Mouse (Mus musculus): ENCODE measurements around the gene Slc2a1. TPM values are rescaled to one million over a fixed set of nuclear protein-coding genes. Genes with fewer than 3 reads are reported as not detected.

Slc2a1 gene
- total and polyA plus RNA-seq, 2 experiments from 2014 or later, result 19.7 to 93.0 TPM

GRCm38 (mm10) chr4:119107867-119108266, 644 bp upstream of the Slc2a1 start:
- Histone ChIP-seq H3K4me2 (ENCODE audit: low read depth, low read length) (peak overlapping the region; percentile 89), H3K4me1 (ENCODE audit: control insufficient read depth, insufficient read depth) (peaks cover 51% of the 10 kb centered on the region), H3K9me3 (replicated peaks; ENCODE audit: control insufficient read depth, low read length) (no peaks in the 10 kb centered on the region), H3K36me3 (replicated peaks; ENCODE audit: control insufficient read depth, insufficient read depth, low read length) (no peaks in the 10 kb centered on the region), H3K9ac (replicated peaks; ENCODE audit: low read depth, low read length) (no peak overlapping the region), H3K27me3 (ENCODE audit: control insufficient read depth, insufficient read depth, low read length) (no peaks in the 10 kb centered on the region), H3K4me3 (ENCODE audit: low read depth, low read length) (peak overlapping the region; percentile 92; the same call in 1 of the 2 replicates), H3K27ac (ENCODE audit: low read depth) (peak overlapping the region; percentile 95; the same call in 1 of the 2 replicates)
- 77% methylated on average over 2 of the region's 2 CpGs for WGBS
- no peak for ATAC-seq (ENCODE audit: insufficient read depth, low read depth)
- no peak for TF ChIP-seq CTCF (IDR thresholded peaks at IDR 0.05; ENCODE audit: low read depth)
- no peak for TF ChIP-seq EP300 (IDR thresholded peaks at IDR 0.05; ENCODE audit: low read depth)
- no peak for DNase-seq (ENCODE audit: low spot score)

GRCm38 (mm10) chr4:119109640-119110039, 1.1 kb downstream of the Slc2a1 start:
- peak overlapping the region; percentile 89 for H3K4me2 ChIP-seq (ENCODE audit: low read depth, low read length)
- H3K27ac ChIP-seq (ENCODE audit: low read depth), result peak overlapping the region; percentile 95; the same call in 1 of the 2 replicates
- TF ChIP-seq CTCF (IDR thresholded peaks at IDR 0.05; ENCODE audit: low read depth), result no peak
- no peak for TF ChIP-seq EP300 (IDR thresholded peaks at IDR 0.05; ENCODE audit: low read depth)
- peaks cover 48% of the 10 kb centered on the region for H3K4me1 ChIP-seq (ENCODE audit: control insufficient read depth, insufficient read depth)
- DNase-seq (ENCODE audit: low spot score), result no peak
- ATAC-seq (ENCODE audit: insufficient read depth, low read depth), result no peak
- H3K9ac ChIP-seq (replicated peaks; ENCODE audit: low read depth, low read length), result peak overlapping the region; percentile 60
- no peaks in the 10 kb centered on the region for H3K36me3 ChIP-seq (replicated peaks; ENCODE audit: control insufficient read depth, insufficient read depth, low read length)
- WGBS, result 7% methylated on average over 11 of the region's 11 CpGs
- H3K9me3 ChIP-seq (replicated peaks; ENCODE audit: control insufficient read depth, low read length), result no peaks in the 10 kb centered on the region
- peak overlapping the region; percentile 92 for H3K4me3 ChIP-seq (ENCODE audit: low read depth, low read length)
- no peaks in the 10 kb centered on the region for H3K27me3 ChIP-seq (ENCODE audit: control insufficient read depth, insufficient read depth, low read length)

- Histone ChIP-seq H3K4me3 (ENCODE audit: low read depth, low read length) (peak overlapping the region; percentile 92), H3K9me3 (replicated peaks; ENCODE audit: control insufficient read depth, low read length) (no peaks in the 10 kb centered on the region), H3K27ac (ENCODE audit: low read depth) (no peak overlapping the region), H3K4me2 (ENCODE audit: low read depth, low read length) (peak overlapping the region; percentile 89), H3K9ac (replicated peaks; ENCODE audit: low read depth, low read length) (no peak overlapping the region), H3K4me1 (ENCODE audit: control insufficient read depth, insufficient read depth) (peaks cover 52% of the 10 kb centered on the region), H3K27me3 (ENCODE audit: control insufficient read depth, insufficient read depth, low read length) (no peaks in the 10 kb centered on the region), H3K36me3 (replicated peaks; ENCODE audit: control insufficient read depth, insufficient read depth, low read length) (no peaks in the 10 kb centered on the region)
- TF ChIP-seq CTCF (IDR thresholded peaks at IDR 0.05; ENCODE audit: low read depth) (no peak), EP300 (IDR thresholded peaks at IDR 0.05; ENCODE audit: low read depth) (no peak)
- ATAC-seq (ENCODE audit: insufficient read depth, low read depth) (no peak), DNase-seq (ENCODE audit: low spot score) (no peak)
- WGBS, result 35% methylated on average over 5 of the region's 5 CpGs
These were observed 2.0 kb downstream of the Slc2a1 start for GRCm38 (mm10) chr4:119110512-119110911.

GRCm38 (mm10) chr4:119111410-119111809, 2.9 kb downstream of the Slc2a1 start:
- H3K4me1 ChIP-seq (ENCODE audit: control insufficient read depth, insufficient read depth), result peaks cover 54% of the 10 kb centered on the region
- TF ChIP-seq CTCF (IDR thresholded peaks at IDR 0.05; ENCODE audit: low read depth), result no peak
- no peak for TF ChIP-seq EP300 (IDR thresholded peaks at IDR 0.05; ENCODE audit: low read depth)
- H3K27me3 ChIP-seq (ENCODE audit: control insufficient read depth, insufficient read depth, low read length), result no peaks in the 10 kb centered on the region
- no peak overlapping the region for H3K27ac ChIP-seq (ENCODE audit: low read depth)
- 0 out of 2 replicates have a peak overlapping the region, but pooled peaks have one; percentile 89 for H3K4me2 ChIP-seq (ENCODE audit: low read depth, low read length)
- H3K36me3 ChIP-seq (replicated peaks; ENCODE audit: control insufficient read depth, insufficient read depth, low read length), result no peaks in the 10 kb centered on the region
- ATAC-seq (ENCODE audit: insufficient read depth, low read depth) (no peak), DNase-seq (ENCODE audit: low spot score) (no peak)
- no peaks in the 10 kb centered on the region for H3K9me3 ChIP-seq (replicated peaks; ENCODE audit: control insufficient read depth, low read length)
- 53% methylated on average over 5 of the region's 5 CpGs for WGBS
- no peak overlapping the region for H3K9ac ChIP-seq (replicated peaks; ENCODE audit: low read depth, low read length)
- no peak overlapping the region for H3K4me3 ChIP-seq (ENCODE audit: low read depth, low read length)

GRCm38 (mm10) chr4:119112256-119112885, 3.9 kb downstream of the Slc2a1 start:
- Histone ChIP-seq H3K9me3 (replicated peaks; ENCODE audit: control insufficient read depth, low read length) (no peaks in the 10 kb centered on the region), H3K4me3 (ENCODE audit: low read depth, low read length) (no peak overlapping the region), H3K4me1 (ENCODE audit: control insufficient read depth, insufficient read depth) (peaks cover 62% of the 10 kb centered on the region), H3K27ac (ENCODE audit: low read depth) (no peak overlapping the region), H3K36me3 (replicated peaks; ENCODE audit: control insufficient read depth, insufficient read depth, low read length) (no peaks in the 10 kb centered on the region), H3K4me2 (ENCODE audit: low read depth, low read length) (no peak overlapping the region), H3K27me3 (ENCODE audit: control insufficient read depth, insufficient read depth, low read length) (no peaks in the 10 kb centered on the region), H3K9ac (replicated peaks; ENCODE audit: low read depth, low read length) (no peak overlapping the region)
- TF ChIP-seq EP300 (IDR thresholded peaks at IDR 0.05; ENCODE audit: low read depth), result no peak
- TF ChIP-seq CTCF (IDR thresholded peaks at IDR 0.05; ENCODE audit: low read depth), result no peak
- no peak for ATAC-seq (ENCODE audit: insufficient read depth, low read depth)
- no peak for DNase-seq (ENCODE audit: low spot score)
- WGBS, result 47% methylated on average over 2 of the region's 2 CpGs

All from heart, postnatal 0 days (tissue).